Mouse (Mus musculus) hindbrain, postnatal 0 days (tissue): ENCODE measurements at regions not wholly inside any gene's neighbourhood (a gene's known extent, or its start where the extent isn't known, plus 50 kb on each side); places are given as distances from the start of the nearest gene placed in this dataset.

Experiments
- ATAC-seq: fragments of 200-750 bp; cut with Nextera tagmentation; 2 replicates; pipeline ENCODE4 v1.8.0; 2017; ENCODE audit warnings: mild to moderate bottlenecking, moderate TSS enrichment, moderate library complexity
- DNase-seq: peaks from one replicate; pipeline ENCODE4 v3.0.0-alpha.2; 2015; ENCODE audit warnings: low spot score
- H3K27ac ChIP-seq: fragments of 300-500 bp; sonication (generic); 2 replicates; pipeline ENCODE4 v1.5.1; 2014; ENCODE audit warnings: mild to moderate bottlenecking
- H3K27me3 ChIP-seq: fragments of 300-500 bp; sonication (generic); 2 replicates; pipeline ENCODE4 v1.6.1; 2014; ENCODE audit warnings: low read length, mixed read lengths; ENCODE audit not compliant: insufficient read depth
- H3K36me3 ChIP-seq: fragments of 300-500 bp; sonication (generic); 2 replicates; pipeline ENCODE4 v1.6.1; 2014; ENCODE audit warnings: low read length, mixed read lengths; ENCODE audit not compliant: insufficient read depth
- H3K4me1 ChIP-seq: fragments of 300-500 bp; sonication (generic); 2 replicates; pipeline ENCODE4 v1.6.1; 2014; ENCODE audit warnings: antibody characterized with exemption, low read length, mixed read lengths; ENCODE audit not compliant: insufficient read depth
- H3K4me2 ChIP-seq: fragments of 300-500 bp; sonication (generic); 2 replicates; pipeline ENCODE4 v1.6.1; 2014; ENCODE audit warnings: low read depth, mild to moderate bottlenecking, low read length, moderate library complexity, mixed read lengths
- H3K4me3 ChIP-seq: fragments of 300-500 bp; sonication (generic); 2 replicates; pipeline ENCODE4 v1.5.1; 2014; ENCODE audit warnings: low read length
- H3K9ac ChIP-seq: fragments of 300-500 bp; sonication (generic); replicated peaks from 2 replicates; pipeline ENCODE4 v1.6.1; 2014; ENCODE audit warnings: mild to moderate bottlenecking, low read length, moderate library complexity, mixed read lengths
- H3K9me3 ChIP-seq: fragments of 300-500 bp; sonication (generic); 2 replicates; pipeline ENCODE4 v1.6.1; 2016; ENCODE audit warnings: low read length, mixed read lengths
- CTCF ChIP-seq: IDR thresholded peaks from 2 replicates; pipeline ENCODE4 v1.5.1; 2016; ENCODE audit warnings: antibody characterized with exemption, control low read depth, low read depth
- WGBS: fragments of 180-500 bp; shearing (Covaris S2); extraction: QIAGEN DNeasy Blood & Tissue Kit; methylation state at CpG from one replicate; pipeline ENCODE4 v1.1.7; 2014; 5-methylcytosine and 5-hydroxymethylcytosine counted together
- microRNA-seq, 2 experiments: library from miRNA; unstranded; fragments of <30 nt; microRNA quantifications; one replicate each; pipeline ENCODE4; 2016

DNA sequence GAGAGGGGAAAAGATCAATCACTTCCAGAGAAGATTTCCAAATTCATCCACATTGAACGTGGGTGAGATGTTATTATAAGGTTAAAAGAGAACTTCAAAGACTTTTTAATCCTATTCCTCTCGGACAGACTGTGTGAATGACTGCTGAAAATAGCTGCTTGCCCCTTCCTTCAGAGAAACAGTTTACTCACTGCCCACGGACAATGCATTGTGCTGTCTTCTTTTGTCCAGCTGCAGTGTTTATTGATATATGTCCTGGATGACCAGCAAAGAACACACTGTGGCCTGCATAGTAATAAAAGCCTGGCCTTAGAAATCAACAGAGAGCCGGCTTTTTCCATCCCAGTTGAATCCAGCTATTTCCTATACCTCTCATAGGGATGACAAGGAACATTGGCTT, 621.3 kb downstream of the Plxdc2 start:
- H3K4me3 ChIP-seq = no peak overlapping the region
- H3K36me3 ChIP-seq = no peaks in the 10 kb centered on the region
- no peak overlapping the region for H3K27ac ChIP-seq
- 9% methylated on average over 4 of the region's 4 CpGs for WGBS
- no peaks in the 10 kb centered on the region for H3K9me3 ChIP-seq
- H3K9ac ChIP-seq = no peak overlapping the region
- H3K4me2 ChIP-seq = no peak overlapping the region
- H3K27me3 ChIP-seq = no peaks in the 10 kb centered on the region
- H3K4me1 ChIP-seq = no peaks in the 10 kb centered on the region
- no peak for TF ChIP-seq CTCF
- DNase-seq = peak; percentile 2
- no peak for ATAC-seq

DNA sequence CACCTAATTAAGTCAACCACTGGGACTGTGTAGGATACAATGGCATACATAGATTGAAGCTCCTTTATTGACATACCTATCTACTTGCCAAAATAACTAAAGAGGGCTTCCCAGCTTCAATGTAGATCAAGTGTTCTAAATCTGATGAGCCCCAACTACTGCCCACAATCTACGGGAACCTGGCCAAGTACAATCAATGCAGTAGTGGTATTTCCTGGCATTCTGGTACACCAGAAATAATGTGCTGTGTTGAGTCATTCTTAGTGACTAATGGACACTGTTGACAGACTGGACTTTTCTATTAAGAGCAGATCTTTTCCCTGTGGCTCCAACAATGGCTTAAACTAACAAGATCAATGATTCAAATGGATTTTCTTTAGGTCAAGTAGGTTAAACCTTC, 626.7 kb downstream of the Plxdc2 start:
- Histone ChIP-seq H3K4me1 (no peaks in the 10 kb centered on the region), H3K27me3 (no peaks in the 10 kb centered on the region), H3K4me3 (no peak overlapping the region), H3K4me2 (no peak overlapping the region), H3K9ac (no peak overlapping the region), H3K27ac (no peak overlapping the region), H3K36me3 (no peaks in the 10 kb centered on the region), H3K9me3 (no peaks in the 10 kb centered on the region)
- WGBS = 84% methylated on average over 1 of the region's 1 CpGs
- no peak for DNase-seq
- no peak for ATAC-seq
- no peak for TF ChIP-seq CTCF

DNA sequence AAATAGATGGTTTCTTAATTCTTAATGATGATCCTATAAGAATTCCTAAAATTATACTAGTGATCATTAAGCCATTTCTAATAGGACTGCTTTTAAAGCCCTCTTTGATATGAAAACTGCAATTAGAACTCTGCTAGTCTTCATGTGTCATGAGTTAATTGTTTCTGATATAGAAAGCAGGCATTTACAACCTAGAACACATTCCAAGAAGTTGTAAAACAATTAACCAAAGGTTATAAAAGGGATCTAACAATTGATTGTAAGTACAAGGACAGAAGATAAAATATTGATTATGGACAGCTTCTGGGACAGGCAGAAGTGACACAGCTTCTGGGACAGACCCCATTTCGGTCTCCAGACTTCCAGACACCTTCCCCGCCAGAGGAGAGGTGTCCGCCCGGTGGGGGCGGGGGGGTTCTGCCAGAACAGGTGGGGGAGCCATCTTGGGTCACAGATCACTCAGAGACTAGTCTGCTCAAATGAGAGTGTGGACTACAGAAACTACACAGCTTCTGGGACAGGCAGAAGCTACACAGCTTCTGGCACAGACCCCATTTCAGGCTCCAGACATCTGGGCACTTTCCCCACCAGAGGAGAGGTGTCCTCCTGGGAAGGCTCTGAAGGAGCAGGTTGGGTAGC, 627.6 kb downstream of the Plxdc2 start:
- H3K4me2 ChIP-seq = no peak overlapping the region
- no peaks in the 10 kb centered on the region for H3K36me3 ChIP-seq
- H3K4me1 ChIP-seq = no peaks in the 10 kb centered on the region
- H3K9ac ChIP-seq = no peak overlapping the region
- H3K27me3 ChIP-seq = no peaks in the 10 kb centered on the region
- no peak overlapping the region for H3K4me3 ChIP-seq
- TF ChIP-seq CTCF = no peak
- no peak overlapping the region for H3K27ac ChIP-seq
- H3K9me3 ChIP-seq = no peaks in the 10 kb centered on the region
- ATAC-seq = no peak
- no peak for DNase-seq
- WGBS = 93% methylated on average over 5 of the region's 5 CpGs

Small RNA genes lying in the stretch of these regions (microRNA-seq; reads per million reads assigned to microRNA genes)
- 0 reads per million in 2 experiments for gene Gm24933
